Mouse (Mus musculus): Measurements from ENCODE around the gene Arpc5l. TPM values are rescaled to one million over a fixed set of nuclear protein-coding genes. Genes with fewer than 3 reads are reported as not detected.
"Not testable (repeated sequence)": the region's sequence is repeated elsewhere in the genome, so short reads cannot be mapped to it uniquely, and the experiment has no call there.

Gene Arpc5l
- total RNA-seq, 2 experiments from 2014 or later, result 104 to 114 TPM

DNA sequence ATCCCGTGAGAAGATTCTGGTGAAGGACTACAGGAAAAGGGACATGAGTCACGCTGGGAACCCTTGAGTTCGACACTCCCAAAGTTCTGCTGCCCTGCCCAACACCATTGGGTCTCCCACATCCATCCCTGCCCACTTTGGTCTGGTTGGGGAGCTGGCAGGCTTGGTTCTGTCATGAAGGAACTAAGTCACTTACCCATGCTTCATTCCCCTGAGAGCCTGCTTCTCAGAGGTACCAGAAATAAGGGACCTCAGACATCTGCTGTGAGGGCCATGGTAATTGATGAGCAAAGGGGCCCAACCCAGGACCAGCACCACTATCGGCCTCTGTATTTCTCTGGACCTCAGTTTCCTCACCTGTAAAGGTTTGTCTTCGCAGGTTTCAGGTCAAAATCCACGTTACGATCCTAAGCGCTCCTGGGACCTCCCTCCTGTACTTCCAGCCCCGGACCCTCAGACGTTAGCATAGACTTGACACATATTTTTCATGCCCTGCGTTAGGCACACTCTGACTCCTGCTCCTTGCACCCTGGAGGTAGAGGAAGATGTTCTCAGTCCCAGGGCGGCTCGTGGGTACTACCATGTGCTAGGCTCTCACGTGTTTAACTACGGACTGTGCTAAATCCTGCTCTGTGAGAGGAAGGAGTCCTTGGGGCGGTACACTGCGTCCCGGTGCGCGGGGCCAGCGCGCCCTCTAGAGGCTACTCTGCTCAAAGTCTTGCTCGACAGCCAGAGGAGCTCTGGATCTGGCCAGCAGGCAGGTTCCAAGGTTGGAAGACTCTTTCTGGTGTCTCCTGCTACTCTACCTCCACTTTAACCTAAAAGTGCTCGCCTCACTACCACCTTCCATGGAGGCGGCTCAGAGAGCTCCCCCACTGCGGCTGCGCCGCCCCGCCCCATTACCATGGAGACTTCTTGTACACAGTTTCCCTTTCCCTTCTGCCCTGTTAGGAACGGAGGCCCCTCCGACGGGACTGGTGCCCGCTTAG, 7.5 kb upstream of the Arpc5l start, which contains the start of gene Wdr38:
TSS of gene Wdr38 (plus strand) at position 91 of the 989 bp plus-strand sequence.
- DNase-seq (ENCODE audit: low spot score in 2 of 2), result peak; percentile 91 to 93

DNA sequence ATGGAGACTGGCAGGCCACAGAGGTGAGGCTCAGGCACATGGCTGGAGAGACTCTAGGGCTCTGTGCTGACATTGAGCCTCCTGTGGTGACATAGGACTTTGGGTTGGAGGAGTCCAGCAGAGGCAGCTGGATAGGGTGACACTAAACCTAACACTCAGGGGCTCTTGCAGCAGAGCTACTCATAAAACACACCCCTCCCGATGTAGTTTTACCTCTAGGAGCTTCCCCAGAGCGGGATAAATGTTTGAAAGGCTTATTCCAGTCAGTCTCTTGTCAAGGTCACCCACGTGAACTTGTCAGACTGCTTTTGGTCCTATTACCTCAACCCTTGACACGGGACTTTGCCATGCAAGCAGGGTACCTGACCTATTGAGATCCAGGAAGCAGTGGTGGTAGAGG, 5.8 kb upstream of the Arpc5l start:
- intact Hi-C loops (cut with DNase I), result loop anchor here (5.0 kb wide), 1 partner anchor 202 kb away; no protein-coding TSS in a partner anchor
- no peak for DNase-seq (ENCODE audit: low spot score in 2 of 2)

More for the DNA sequence above, 7.5 kb upstream of the Arpc5l start, which contains the start of gene Wdr38:
- intact Hi-C loops (cut with DNase I), result loop anchor here (1.0 to 5.0 kb wide), 2 partner anchors 70 to 200 kb away; partner anchors contain the start of gene Nr6a1

DNA sequence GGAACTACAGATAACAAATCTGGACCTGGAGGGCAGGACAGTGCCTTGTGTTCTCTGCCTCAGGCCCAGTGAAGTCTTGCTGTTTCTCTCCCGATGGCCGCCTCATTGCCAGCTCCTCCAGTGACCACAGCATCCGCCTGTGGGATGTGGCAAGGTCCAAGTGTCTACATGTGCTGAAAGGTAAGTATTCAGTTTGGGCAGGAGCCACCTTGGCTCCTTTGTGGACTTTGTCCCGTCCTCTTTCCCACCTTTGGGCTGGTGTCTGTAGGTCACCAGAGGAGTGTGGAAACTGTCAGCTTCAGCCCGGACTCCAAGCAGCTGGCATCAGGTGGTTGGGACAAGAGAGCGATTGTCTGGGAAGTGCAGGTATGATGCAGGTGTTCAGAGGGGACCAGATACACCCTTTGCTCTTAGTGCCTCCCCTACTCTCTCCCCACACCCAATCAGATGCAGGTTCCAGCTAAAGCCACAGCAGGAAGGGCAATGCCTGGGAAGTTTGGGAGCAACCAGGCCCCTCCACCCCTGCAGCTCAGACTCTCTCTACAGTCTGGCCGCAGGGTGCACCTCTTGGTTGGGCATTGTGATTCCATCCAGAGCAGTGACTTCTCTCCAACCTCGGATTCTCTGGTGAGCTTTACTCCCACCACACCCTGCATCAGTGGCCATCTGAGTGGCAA, 5.1 kb upstream of the Arpc5l start:
- DNase-seq (ENCODE audit: low spot score in 2 of 2), result no peak
- intact Hi-C loops (cut with DNase I), result loop anchor here (5.0 kb wide), 1 partner anchor 203 kb away; no protein-coding TSS in a partner anchor

DNA sequence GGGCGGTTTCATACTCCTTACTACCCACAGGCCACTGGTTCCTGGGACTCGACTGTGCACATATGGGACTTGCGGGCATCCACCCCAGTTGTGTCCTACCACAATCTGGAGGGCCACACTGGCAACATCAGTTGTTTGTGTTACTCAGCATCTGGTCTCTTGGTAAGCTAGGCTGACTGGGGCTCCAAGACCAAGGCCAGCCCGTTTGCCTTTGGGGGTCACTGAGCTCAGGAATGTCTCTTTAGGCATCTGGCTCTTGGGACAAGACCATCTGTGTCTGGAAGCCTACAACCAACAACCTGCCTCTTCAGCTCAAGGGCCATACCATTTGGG, 4.6 kb upstream of the Arpc5l start:
- intact Hi-C loops (cut with DNase I), result no loop called here
- no peak for DNase-seq (ENCODE audit: low spot score in 2 of 2)

DNA sequence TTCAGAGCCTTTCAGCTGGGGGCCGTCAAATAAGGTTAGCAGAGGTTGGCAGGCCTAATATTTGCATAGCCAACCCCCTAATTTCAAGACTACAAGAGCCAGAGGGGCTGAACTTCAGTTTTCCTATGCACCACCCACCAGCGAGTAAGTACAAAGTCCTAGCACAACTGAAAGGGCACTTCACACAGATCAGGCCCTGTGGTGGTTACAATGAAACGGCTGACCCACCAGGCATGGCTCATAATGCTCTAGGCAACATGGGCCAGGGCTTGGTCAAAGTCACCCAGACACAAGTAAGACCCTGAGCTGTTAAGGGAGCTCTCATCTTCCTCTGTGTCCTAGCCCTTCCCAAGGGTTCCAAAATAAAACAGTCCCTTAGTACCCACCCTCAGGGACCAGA, 3.3 kb upstream of the Arpc5l start:
- intact Hi-C loops (cut with DNase I), result no loop called here
- no peak for DNase-seq (ENCODE audit: low spot score in 2 of 2)

DNA sequence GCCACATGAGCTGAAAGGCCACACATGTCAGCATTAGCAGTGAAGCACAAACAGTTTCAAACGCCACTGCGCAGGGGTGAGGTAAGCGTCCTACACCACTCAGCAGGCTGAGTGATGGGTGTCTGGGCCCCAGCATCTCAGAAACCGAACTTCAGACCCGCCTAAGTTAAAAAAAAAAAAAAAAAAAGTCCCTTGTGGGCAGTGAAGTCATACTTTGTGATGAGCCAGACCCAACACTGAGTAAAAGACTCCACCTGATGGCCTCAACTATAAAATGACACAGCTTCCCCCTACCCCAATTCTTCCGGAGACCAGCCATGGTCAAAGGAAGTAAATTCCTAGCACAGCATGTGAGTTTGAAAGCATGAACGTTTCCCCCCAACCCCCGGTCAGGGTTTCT, 2.0 kb upstream of the Arpc5l start:
- no peak for DNase-seq (ENCODE audit: low spot score in 2 of 2)
- intact Hi-C loops (cut with DNase I), result no loop called here

DNA sequence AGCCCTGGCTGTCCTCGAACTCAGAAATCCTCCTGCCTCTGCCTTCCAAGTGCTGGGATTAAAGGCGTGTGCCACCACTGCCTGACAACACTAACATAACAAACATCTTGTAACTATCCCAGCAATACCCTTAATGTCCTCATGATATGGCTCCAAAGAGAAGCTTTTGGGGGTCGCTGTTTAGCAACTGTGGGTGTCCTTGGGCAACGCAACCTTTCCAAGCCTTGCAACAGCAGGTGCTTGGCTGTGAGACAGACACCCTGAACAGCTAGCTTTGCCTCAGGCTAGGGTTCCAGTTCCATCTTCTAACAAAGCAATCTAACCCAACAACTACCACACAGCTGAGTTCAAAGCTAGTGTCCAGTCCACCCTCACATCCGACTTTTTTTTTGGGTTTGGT, 1.6 kb upstream of the Arpc5l start:
- intact Hi-C loops (cut with DNase I), result no loop called here
- DNase-seq (ENCODE audit: low spot score in 2 of 2), result no peak

- intact Hi-C loops (cut with DNase I), result no loop called here
- no peak for DNase-seq (ENCODE audit: low spot score in 2 of 2)
Observed at GRCm38 (mm10) chr2:39004372-39004771, 776 bp upstream of the Arpc5l start.

DNA sequence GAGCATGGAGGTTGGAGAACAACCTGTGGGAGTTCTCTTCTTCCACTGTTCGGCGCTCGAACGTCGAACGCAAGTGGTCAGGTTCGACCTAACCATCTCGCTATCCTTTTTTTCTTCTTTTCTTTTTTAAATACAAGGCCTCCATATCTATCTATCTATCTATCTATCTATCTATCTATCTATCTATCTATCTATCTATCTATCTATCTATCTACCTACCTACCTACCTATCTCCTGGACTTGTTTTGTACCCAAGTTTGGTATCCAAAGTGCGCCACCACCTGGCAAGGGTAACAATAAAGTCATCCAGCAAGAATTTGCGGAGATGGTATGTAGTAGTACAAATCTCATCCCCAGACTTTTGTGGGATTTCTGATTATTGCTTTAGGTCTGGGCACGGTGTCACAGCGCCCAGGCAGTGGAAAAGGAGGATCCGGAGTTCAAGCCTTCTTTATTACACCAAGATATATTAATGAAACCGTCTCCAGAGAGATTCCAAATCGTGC, 479 bp downstream of the Arpc5l start, which contains the start of gene Rpl35:
TSS of gene Rpl35 (minus strand) at position 51 of the 506 bp plus-strand sequence.
- peak in 1 of 2 experiments; percentile 34 for DNase-seq (ENCODE audit: low spot score in 2 of 2)

GRCm38 (mm10) chr2:39006149-39006730, 1.1 kb downstream of the Arpc5l start:
- DNase-seq (ENCODE audit: low spot score in 2 of 2), result no peak
- intact Hi-C loops (cut with DNase I), result loop anchor here (5.0 kb wide), 1 partner anchor 364 kb away; the partner anchor contains the start of gene Psmb7

More for the DNA sequence above, 479 bp downstream of the Arpc5l start, which contains the start of gene Rpl35:
- intact Hi-C loops (cut with DNase I), result loop anchor here (5.0 kb wide), 1 partner anchor 363 kb away; the partner anchor contains the start of gene Psmb7

DNA sequence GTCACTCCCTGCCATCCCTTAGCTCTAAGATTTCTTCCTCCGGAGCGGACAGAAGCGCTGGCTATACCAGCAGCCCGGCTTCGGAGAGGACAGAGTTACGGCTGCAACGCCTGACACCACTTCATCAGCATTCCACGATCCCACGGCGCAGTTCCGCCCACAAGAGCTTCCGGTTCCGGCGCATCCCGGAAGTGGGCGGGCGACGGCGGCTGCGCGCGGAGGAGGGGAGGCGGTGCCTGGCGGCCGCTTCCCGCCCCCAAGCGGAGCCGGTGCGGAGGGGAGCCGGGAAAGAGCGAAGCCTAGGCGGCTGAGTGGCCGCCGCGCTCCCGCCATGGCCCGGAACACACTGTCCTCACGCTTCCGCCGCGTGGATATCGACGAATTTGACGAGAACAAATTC, 2.7 kb downstream of the Arpc5l start:
- DNase-seq (ENCODE audit: low spot score in 2 of 2), result peak; percentile 95 to 97
- intact Hi-C loops (cut with DNase I), result loop anchor here (5.0 kb wide), 1 partner anchor 366 kb away; the partner anchor contains the start of gene Psmb7

DNA sequence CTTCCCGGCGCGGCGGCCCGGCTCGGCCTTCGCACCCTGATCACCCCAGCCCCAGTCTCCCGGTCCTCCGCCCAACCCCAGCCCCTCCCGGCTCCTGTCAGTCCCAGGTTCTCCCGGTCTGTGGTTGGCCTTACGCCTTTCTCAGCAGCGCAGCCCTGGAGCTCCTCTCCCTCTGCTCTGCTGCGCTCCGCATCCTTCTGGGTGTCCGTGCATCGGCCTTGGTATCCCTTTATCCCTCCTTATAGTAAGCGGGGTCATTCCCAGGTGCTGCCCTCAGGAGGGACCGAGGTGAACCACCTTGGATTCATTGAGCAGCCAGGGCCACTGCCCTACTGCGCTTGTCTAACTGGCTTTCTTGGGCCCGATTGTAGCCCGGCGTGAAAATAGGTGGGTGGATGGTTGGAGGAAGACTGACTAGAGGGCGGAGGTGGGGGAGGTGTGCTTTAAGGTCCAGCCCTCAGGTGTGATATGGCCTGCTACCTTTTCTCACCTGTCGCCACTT, 3.3 kb downstream of the Arpc5l start:
- intact Hi-C loops (cut with DNase I), result loop anchor here (5.0 kb wide), 1 partner anchor 366 kb away; the partner anchor contains the start of gene Psmb7
- DNase-seq (ENCODE audit: low spot score in 2 of 2), result peak in 1 of 2 experiments; percentile 47

DNA sequence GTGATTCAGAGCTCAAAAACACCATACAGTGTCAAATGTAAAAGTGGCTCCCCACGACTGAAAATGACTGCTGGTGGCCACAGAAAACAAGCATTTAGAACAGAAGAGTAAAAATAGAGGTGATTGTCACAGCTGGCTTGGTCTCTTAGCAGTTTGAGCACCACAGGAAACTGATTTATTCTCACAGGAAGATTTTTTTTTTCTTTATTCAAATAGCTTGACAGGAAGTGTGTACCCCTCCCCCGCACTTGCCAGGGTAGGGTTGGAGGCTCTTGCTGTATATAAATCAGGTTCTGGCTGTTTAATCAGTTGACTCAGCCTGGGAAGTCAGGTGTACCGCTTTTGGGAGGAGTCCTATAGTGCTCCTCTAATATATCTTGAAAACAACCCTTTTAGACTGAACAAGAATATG, 3.8 kb downstream of the Arpc5l start:
- peak in 1 of 2 experiments; percentile 77 for DNase-seq (ENCODE audit: low spot score in 2 of 2)
- intact Hi-C loops (cut with DNase I), result loop anchor here (5.0 kb wide), 1 partner anchor 367 kb away; the partner anchor contains the start of gene Psmb7

GRCm38 (mm10) chr2:39010144-39010543, 5.0 kb downstream of the Arpc5l start:
- DNase-seq (ENCODE audit: low spot score in 2 of 2); intact Hi-C loops (cut with DNase I): not testable (repeated sequence)

DNA sequence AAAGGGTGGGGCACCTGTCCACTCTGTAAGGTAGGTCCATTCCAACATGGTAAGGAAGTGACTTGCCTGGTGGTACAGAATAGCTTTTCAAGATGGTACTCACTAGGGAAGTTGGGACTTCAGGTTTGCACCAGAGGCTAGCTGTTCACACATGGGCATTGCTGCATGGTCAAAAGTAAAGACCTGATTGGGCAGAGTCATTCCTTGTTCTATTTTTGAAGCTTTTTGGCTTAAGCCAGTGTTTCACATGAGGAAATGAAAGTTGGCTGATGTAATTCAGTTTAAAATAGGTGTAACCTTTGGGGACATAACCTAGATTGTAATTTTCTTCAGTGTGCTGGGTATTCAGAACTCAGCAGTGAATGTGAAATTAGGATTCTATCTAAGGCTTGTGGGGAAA, 6.1 kb downstream of the Arpc5l start:
- intact Hi-C loops (cut with DNase I), result no loop called here
- DNase-seq (ENCODE audit: low spot score in 2 of 2), result peak in 1 of 2 experiments; percentile 30

GRCm38 (mm10) chr2:39011971-39012370, 6.8 kb downstream of the Arpc5l start:
- intact Hi-C loops (cut with DNase I), result no loop called here
- no peak for DNase-seq (ENCODE audit: low spot score in 2 of 2)

DNA sequence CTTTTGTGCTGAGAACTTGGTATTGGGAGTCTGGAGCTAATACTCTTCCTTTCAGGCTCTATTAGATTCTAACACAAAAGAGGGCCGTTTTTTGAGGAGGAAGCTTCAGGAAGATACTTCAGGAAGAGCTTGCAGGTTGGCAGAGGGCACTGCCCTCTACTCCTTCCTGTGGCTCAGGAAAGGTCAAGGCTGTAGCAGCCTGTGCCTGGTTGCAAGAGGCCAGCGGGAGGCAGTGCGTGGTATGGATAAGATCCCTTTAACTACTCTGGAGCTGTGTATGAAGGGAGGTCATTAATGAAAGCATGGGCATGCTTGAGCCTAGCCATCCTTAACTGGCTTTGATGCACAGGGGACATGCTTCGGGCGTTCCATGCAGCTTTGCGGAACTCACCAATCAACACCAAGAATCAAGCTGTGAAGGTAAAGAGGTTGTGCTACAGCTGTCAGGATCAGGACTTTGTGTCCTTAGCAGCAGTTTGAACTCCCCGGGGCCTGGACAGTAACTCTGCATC, 7.7 kb downstream of the Arpc5l start:
- no peak for DNase-seq (ENCODE audit: low spot score in 2 of 2)
- intact Hi-C loops (cut with DNase I), result no loop called here

DNA sequence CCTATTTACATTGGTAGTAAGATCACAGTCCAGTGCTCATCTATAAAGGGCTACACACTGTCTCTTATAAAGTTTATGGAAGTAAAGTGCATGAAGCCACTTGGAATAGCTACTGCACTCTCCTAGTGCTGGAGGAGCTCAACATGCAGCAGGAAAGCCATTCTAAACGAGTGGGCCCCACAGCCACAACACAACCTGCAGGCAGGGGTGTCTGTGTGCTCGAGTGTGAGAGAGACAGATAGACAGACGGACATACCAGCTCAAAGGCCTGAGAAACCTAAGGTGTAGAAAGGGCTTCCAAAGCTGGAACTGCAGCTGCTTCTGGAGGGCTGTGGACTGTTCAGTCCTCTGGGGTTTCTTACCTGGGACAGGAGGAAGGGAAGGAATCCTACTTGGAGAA, 11.4 kb downstream of the Arpc5l start:
- DNase-seq (ENCODE audit: low spot score in 2 of 2), result no peak
- intact Hi-C loops (cut with DNase I), result no loop called here

GRCm38 (mm10) chr2:39020004-39020403, 14.9 kb downstream of the Arpc5l start:
- intact Hi-C loops (cut with DNase I), result no loop called here
- DNase-seq (ENCODE audit: low spot score in 2 of 2), result no peak
